Mouse (Mus musculus) lung, embryonic 15.5 days (tissue): ENCODE data around the gene Ltf. TPM values are rescaled to one million over a fixed set of nuclear protein-coding genes. Genes with fewer than 3 reads are reported as not detected.

Experiments
- ATAC-seq: fragments of 200-750 bp; cut with Nextera tagmentation; 2 replicates; pipeline ENCODE4 v1.8.0; 2017; ENCODE audit warnings: moderate number of reproducible peaks, borderline replicate concordance; ENCODE audit not compliant: low FRiP score, low TSS enrichment; ENCODE audit errors: extremely low read depth
- H3K27ac ChIP-seq: fragments of 300-500 bp; sonication (generic); 2 replicates; pipeline ENCODE4 v1.5.1; 2015; ENCODE audit warnings: moderate library complexity, mild to moderate bottlenecking, inconsistent platforms
- H3K27me3 ChIP-seq: fragments of 300-500 bp; sonication (generic); 2 replicates; pipeline ENCODE4 v1.6.1; 2015; ENCODE audit warnings: inconsistent platforms
- H3K36me3 ChIP-seq: fragments of 300-500 bp; sonication (generic); 2 replicates; pipeline ENCODE4 v1.6.1; 2015; ENCODE audit warnings: inconsistent platforms
- H3K4me1 ChIP-seq: fragments of 300-500 bp; sonication (generic); 2 replicates; pipeline ENCODE4 v1.6.1; 2015; ENCODE audit warnings: inconsistent platforms
- H3K4me2 ChIP-seq: fragments of 300-500 bp; sonication (generic); 2 replicates; pipeline ENCODE4 v1.6.1; 2015; ENCODE audit warnings: inconsistent platforms, mild to moderate bottlenecking, moderate library complexity
- H3K4me3 ChIP-seq: fragments of 300-500 bp; sonication (generic); 2 replicates; pipeline ENCODE4 v1.5.1; 2015; ENCODE audit warnings: mild to moderate bottlenecking, inconsistent platforms
- H3K9ac ChIP-seq: fragments of 300-500 bp; sonication (generic); 2 replicates; pipeline ENCODE4 v1.6.1; 2015; ENCODE audit warnings: inconsistent platforms
- H3K9me3 ChIP-seq: fragments of 300-500 bp; sonication (generic); 2 replicates; pipeline ENCODE4 v1.6.1; 2016; ENCODE audit warnings: inconsistent platforms
- WGBS: fragments of 180-500 bp; shearing (Covaris S2); methylation state at CpG from one replicate; pipeline ENCODE4 v1.1.7; 2015; 5-methylcytosine and 5-hydroxymethylcytosine counted together
- polyA plus RNA-seq: library from polyadenylated mRNA; unstranded; fragments of >200 nt; fragmentation: Nextera tagmentation; extraction: Ambion mirVana; gene quantifications from 2 replicates; pipeline ENCODE4 v1.2.1, GENCODE M21; 2015

The Ltf gene
- polyA plus RNA-seq, 1 experiment from 2014 or later: 1.5 TPM

DNA sequence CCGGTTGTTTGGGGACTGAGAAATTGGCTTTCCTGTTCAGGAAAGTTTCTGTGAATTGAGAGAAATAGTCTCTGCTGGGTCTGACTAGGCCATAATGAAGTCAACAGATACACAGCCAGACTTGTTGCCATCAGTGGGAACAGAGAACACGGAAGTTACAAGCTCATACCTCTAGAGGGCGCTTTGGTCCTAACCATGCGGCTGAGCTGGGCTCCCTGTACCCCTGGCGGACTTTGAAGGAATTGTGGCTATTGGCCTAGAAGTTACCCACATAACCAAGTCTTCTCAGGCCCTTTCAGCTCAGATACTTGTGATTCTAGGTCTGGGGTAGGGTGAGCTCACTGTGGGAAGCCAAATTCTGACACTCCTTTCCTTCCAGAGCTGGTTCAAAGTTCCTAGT is 21.8 kb upstream of the Ltf start:
- H3K27ac ChIP-seq: no peak overlapping the region
- H3K4me2 ChIP-seq: no peak overlapping the region
- H3K27me3 ChIP-seq: no peaks in the 10 kb centered on the region
- ATAC-seq: no peak
- peaks cover 6% of the 10 kb centered on the region; the same call in 1 of the 2 replicates for H3K4me1 ChIP-seq
- H3K4me3 ChIP-seq: no peak overlapping the region
- no peaks in the 10 kb centered on the region for H3K9me3 ChIP-seq
- H3K9ac ChIP-seq: no peak overlapping the region
- WGBS: 2% methylated on average over 5 of the region's 5 CpGs
- no peaks in the 10 kb centered on the region for H3K36me3 ChIP-seq

- ATAC-seq: no peak
- no peaks in the 10 kb centered on the region for H3K36me3 ChIP-seq
- no peaks in the 10 kb centered on the region for H3K27me3 ChIP-seq
- no peaks in the 10 kb centered on the region for H3K9me3 ChIP-seq
- H3K4me1 ChIP-seq: peaks cover 6% of the 10 kb centered on the region; the same call in 1 of the 2 replicates
- no peak overlapping the region for H3K9ac ChIP-seq
- H3K4me2 ChIP-seq: no peak overlapping the region
- WGBS: 75% methylated on average over 2 of the region's 2 CpGs
- no peak overlapping the region for H3K27ac ChIP-seq
- H3K4me3 ChIP-seq: no peak overlapping the region
These were observed 20.0 kb upstream of the Ltf start for GRCm38 (mm10) chr9:110999056-110999455.

GRCm38 (mm10) chr9:110999856-111000255 is 19.2 kb upstream of the Ltf start:
- Histone ChIP-seq H3K9me3 (no peaks in the 10 kb centered on the region), H3K36me3 (no peaks in the 10 kb centered on the region), H3K4me1 (peaks cover 6% of the 10 kb centered on the region; the same call in 1 of the 2 replicates), H3K27ac (no peak overlapping the region), H3K4me3 (no peak overlapping the region), H3K9ac (no peak overlapping the region), H3K27me3 (no peaks in the 10 kb centered on the region), H3K4me2 (no peak overlapping the region)
- no peak for ATAC-seq
- 62% methylated on average over 10 of the region's 10 CpGs for WGBS

- Histone ChIP-seq H3K27me3 (no peaks in the 10 kb centered on the region), H3K9ac (no peak overlapping the region), H3K36me3 (no peaks in the 10 kb centered on the region), H3K27ac (no peak overlapping the region), H3K4me3 (no peak overlapping the region), H3K4me1 (peaks cover 6% of the 10 kb centered on the region; the same call in 1 of the 2 replicates), H3K9me3 (no peaks in the 10 kb centered on the region), H3K4me2 (no peak overlapping the region)
- ATAC-seq: no peak
- 69% methylated on average over 12 of the region's 12 CpGs for WGBS
These were observed 17.4 kb upstream of the Ltf start for GRCm38 (mm10) chr9:111001621-111002020.

- no peak for ATAC-seq
- 83% methylated on average over 9 of the region's 9 CpGs for WGBS
These were observed 15.8 kb upstream of the Ltf start for GRCm38 (mm10) chr9:111003279-111003678.

DNA sequence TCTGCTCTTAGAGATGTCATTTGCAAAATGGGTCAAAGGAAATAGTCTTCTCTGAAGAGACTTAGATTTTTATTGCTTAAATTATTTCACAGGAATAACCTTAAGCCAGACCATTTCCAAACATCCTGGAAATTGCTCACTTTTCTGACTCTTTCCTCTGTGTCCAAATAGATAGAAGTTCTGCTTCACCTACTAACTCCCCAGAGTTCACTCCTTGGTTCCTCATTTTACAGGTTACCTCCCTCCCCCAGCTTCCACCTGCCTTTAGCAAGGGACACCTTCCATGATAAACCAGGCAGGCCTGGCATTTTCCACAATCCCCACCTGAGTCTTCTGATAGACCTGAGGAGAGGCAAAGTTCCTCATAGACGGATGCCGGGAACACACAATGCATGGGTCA is 12.5 kb upstream of the Ltf start:
- H3K9ac ChIP-seq: no peak overlapping the region
- no peaks in the 10 kb centered on the region for H3K4me1 ChIP-seq
- WGBS: 84% methylated on average over 2 of the region's 2 CpGs
- ATAC-seq: no peak
- H3K4me3 ChIP-seq: no peak overlapping the region
- H3K27me3 ChIP-seq: no peaks in the 10 kb centered on the region
- no peaks in the 10 kb centered on the region for H3K9me3 ChIP-seq
- H3K27ac ChIP-seq: no peak overlapping the region
- H3K36me3 ChIP-seq: no peaks in the 10 kb centered on the region
- no peak overlapping the region for H3K4me2 ChIP-seq

More at GRCm38 (mm10) chr9:111003279-111003678, 15.8 kb upstream of the Ltf start:
- Histone ChIP-seq H3K36me3 (no peaks in the 10 kb centered on the region), H3K4me2 (no peak overlapping the region), H3K9me3 (no peaks in the 10 kb centered on the region), H3K4me1 (peaks cover 6% of the 10 kb centered on the region; the same call in 1 of the 2 replicates), H3K27me3 (no peaks in the 10 kb centered on the region), H3K9ac (no peak overlapping the region), H3K27ac (no peak overlapping the region), H3K4me3 (no peak overlapping the region)

GRCm38 (mm10) chr9:111009763-111010162 is 9.3 kb upstream of the Ltf start:
- Histone ChIP-seq H3K4me3 (no peak overlapping the region), H3K27me3 (no peaks in the 10 kb centered on the region), H3K4me1 (no peaks in the 10 kb centered on the region), H3K9ac (no peak overlapping the region), H3K9me3 (no peaks in the 10 kb centered on the region), H3K36me3 (no peaks in the 10 kb centered on the region), H3K27ac (no peak overlapping the region), H3K4me2 (no peak overlapping the region)
- ATAC-seq: no peak
- WGBS: 50% methylated on average over 3 of the region's 3 CpGs

DNA sequence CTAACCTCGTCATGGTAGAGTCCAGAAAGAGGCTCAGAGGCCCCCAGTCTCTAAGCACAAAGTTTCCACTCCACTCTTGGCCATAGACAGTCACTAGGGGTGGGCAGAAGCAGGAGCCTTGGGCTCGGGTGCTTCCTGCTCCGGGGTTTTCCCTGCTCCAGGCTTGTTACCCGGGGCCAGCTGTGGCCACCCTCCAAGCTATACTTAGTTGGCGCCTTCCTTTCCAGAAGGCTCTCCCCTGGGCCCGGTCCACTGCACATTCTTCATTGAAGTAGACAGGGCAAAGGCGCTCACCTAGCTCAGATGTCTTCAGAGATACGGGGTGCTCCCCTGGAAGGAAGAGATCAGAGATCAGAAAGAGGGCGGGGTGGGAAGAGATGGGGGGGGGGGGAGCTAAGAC is 7.5 kb upstream of the Ltf start:
- Histone ChIP-seq H3K36me3 (no peaks in the 10 kb centered on the region), H3K4me3 (no peak overlapping the region), H3K27ac (no peak overlapping the region), H3K27me3 (no peaks in the 10 kb centered on the region), H3K9ac (no peak overlapping the region), H3K4me2 (no peak overlapping the region), H3K9me3 (no peaks in the 10 kb centered on the region), H3K4me1 (no peaks in the 10 kb centered on the region)
- no peak for ATAC-seq
- WGBS: 73% methylated on average over 9 of the region's 9 CpGs

DNA sequence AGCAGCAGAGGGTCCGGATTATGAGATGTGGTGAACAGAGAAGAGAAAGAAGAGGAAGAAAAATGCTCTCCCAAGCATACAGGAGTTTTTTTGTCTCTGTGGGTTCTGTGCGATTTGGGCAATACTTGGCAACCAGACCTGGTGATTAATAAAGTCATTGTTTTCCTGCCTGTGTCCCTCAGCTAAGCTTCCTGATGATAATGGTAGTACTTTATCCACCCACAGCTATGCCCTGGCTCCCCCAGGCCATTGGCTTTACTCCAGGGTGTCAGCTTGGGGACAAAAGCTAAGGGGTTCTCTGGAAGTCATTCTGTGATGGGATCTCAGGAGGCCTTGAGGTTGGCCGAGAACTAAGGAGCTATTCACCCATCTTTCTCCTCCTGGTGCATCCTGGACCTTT is 7.0 kb upstream of the Ltf start:
- no peaks in the 10 kb centered on the region for H3K27me3 ChIP-seq
- no peaks in the 10 kb centered on the region for H3K4me1 ChIP-seq
- ATAC-seq: no peak
- no peak overlapping the region for H3K27ac ChIP-seq
- WGBS: 78% methylated on average over 3 of the region's 3 CpGs
- no peaks in the 10 kb centered on the region for H3K36me3 ChIP-seq
- H3K4me2 ChIP-seq: no peak overlapping the region
- no peak overlapping the region for H3K4me3 ChIP-seq
- no peak overlapping the region for H3K9ac ChIP-seq
- no peaks in the 10 kb centered on the region for H3K9me3 ChIP-seq

DNA sequence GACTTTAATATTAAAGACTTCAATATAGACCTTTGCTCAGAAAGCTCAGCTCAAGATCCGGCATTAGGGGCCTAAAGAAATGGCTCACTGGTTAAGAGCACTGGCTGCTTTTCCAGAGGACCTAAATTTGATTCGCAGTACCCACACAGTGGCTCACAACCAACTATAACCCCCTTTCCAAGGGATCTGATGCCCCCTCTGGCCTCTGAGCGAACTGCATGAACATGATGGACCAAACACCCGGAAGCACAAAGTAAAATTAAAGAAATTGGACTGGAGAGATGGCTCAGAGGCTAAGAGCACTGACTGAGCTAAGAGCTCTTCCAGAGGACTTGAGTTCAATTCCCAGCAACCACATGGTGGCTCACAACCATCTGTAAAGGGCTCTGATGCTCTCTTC is 3.4 kb upstream of the Ltf start:
- ATAC-seq: no peak
- 74% methylated on average over 4 of the region's 4 CpGs for WGBS
- Histone ChIP-seq H3K36me3 (no peaks in the 10 kb centered on the region), H3K9me3 (no peaks in the 10 kb centered on the region), H3K27me3 (no peaks in the 10 kb centered on the region), H3K4me2 (no peak overlapping the region), H3K27ac (no peak overlapping the region), H3K4me1 (no peaks in the 10 kb centered on the region), H3K9ac (no peak overlapping the region), H3K4me3 (no peak overlapping the region)

GRCm38 (mm10) chr9:111026791-111027190 is 7.7 kb downstream of the Ltf start:
- no peak for ATAC-seq
- no peaks in the 10 kb centered on the region for H3K36me3 ChIP-seq
- no peak overlapping the region for H3K4me2 ChIP-seq
- no peaks in the 10 kb centered on the region for H3K9me3 ChIP-seq
- H3K27me3 ChIP-seq: no peaks in the 10 kb centered on the region
- H3K9ac ChIP-seq: no peak overlapping the region
- no peak overlapping the region for H3K27ac ChIP-seq
- H3K4me1 ChIP-seq: no peaks in the 10 kb centered on the region
- WGBS: 87% methylated on average over 10 of the region's 10 CpGs
- no peak overlapping the region for H3K4me3 ChIP-seq

- Histone ChIP-seq H3K9ac (no peak overlapping the region), H3K9me3 (no peaks in the 10 kb centered on the region), H3K27me3 (no peaks in the 10 kb centered on the region), H3K4me3 (no peak overlapping the region), H3K27ac (no peak overlapping the region), H3K36me3 (no peaks in the 10 kb centered on the region), H3K4me2 (no peak overlapping the region), H3K4me1 (no peaks in the 10 kb centered on the region)
- 75% methylated on average over 4 of the region's 4 CpGs for WGBS
- no peak for ATAC-seq
These were observed 14.6 kb downstream of the Ltf start for GRCm38 (mm10) chr9:111033717-111034116.

DNA sequence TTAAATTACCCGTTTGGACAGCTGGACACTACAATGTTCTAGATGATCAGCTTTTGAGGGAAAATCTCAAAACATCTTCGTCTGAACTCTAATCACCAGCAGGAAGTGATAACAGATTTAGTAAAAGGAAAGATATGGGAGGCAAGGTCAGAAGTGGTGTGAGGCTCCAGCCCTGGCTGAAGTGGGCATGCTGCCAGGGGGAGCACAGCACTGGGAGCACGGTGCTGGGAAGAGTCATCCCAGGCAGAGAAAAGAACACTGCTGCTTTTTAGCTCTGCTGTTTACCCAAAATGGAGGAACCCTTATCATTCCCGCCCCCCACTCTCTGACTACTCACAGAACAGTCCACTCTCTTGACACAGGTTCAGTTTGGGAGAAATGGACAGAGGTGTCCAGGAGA is 20.9 kb downstream of the Ltf start:
- Histone ChIP-seq H3K36me3 (no peaks in the 10 kb centered on the region), H3K27ac (no peak overlapping the region), H3K9me3 (no peaks in the 10 kb centered on the region), H3K27me3 (no peaks in the 10 kb centered on the region), H3K4me2 (no peak overlapping the region), H3K4me1 (no peaks in the 10 kb centered on the region), H3K4me3 (no peak overlapping the region), H3K9ac (no peak overlapping the region)
- no peak for ATAC-seq
- 49% methylated on average over 4 of the region's 4 CpGs for WGBS
